Mouse (Mus musculus): ENCODE results near the gene Fosb. TPM values are rescaled to one million over a fixed set of nuclear protein-coding genes. Genes with fewer than 3 reads are reported as not detected.

Fosb gene
- polyA plus RNA-seq, 1 experiment from 2014 or later = not detected

DNA sequence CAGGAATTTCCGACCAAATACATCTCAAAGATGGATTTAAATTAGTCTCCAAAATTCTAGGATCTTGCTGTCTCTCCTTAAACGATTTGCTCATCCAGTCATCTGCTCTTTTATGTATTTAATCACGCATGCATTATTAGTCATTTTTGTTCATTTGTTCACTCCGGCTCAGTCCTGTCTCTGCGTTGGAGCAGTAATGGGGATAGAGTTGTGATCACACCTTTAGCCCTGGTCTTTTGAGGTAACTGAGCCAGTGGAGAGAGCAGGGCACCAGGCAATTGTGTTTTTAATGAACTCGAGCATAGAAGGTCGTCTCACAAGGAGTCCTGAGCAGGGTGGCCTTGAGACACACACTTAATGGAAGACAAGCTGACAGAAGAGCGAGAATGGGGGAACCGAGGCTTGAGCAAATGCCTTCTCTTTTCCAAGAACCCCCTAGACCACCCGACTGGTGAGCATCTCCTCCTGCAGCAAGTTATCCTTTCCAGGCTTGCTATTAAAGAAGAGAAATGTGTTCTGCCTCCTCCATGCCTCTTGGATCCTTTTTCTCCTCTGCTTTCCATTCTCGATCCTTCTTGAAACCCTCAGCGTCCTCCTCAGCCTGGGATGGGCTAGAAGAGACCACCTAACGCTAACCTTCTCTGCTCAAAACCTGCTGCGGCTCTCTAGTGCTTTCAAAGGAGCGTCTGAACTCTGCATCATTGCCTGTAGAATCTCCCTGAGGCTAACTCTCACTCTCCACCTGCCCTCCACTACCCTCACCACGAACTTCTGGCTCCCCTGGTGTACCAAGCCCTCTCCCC, 8.2 kb downstream of the Fosb start:
- Histone ChIP-seq H3K4me1 (peaks cover 35% of the 10 kb centered on the region), H3K27ac (replicated peaks) (no peak overlapping the region), H3K9me3 (no peaks in the 10 kb centered on the region), H3K4me3 (peak overlapping the region; percentile 56), H3K27me3 (replicated peaks; ENCODE audit: low read depth, poor library complexity, severe bottlenecking) (peaks cover 55% of the 10 kb centered on the region), H3K36me3 (replicated peaks) (no peaks in the 10 kb centered on the region)
- WGBS = 11% methylated on average over 16 of the region's 16 CpGs
- no peak for DNase-seq (ENCODE audit: low spot score)

DNA sequence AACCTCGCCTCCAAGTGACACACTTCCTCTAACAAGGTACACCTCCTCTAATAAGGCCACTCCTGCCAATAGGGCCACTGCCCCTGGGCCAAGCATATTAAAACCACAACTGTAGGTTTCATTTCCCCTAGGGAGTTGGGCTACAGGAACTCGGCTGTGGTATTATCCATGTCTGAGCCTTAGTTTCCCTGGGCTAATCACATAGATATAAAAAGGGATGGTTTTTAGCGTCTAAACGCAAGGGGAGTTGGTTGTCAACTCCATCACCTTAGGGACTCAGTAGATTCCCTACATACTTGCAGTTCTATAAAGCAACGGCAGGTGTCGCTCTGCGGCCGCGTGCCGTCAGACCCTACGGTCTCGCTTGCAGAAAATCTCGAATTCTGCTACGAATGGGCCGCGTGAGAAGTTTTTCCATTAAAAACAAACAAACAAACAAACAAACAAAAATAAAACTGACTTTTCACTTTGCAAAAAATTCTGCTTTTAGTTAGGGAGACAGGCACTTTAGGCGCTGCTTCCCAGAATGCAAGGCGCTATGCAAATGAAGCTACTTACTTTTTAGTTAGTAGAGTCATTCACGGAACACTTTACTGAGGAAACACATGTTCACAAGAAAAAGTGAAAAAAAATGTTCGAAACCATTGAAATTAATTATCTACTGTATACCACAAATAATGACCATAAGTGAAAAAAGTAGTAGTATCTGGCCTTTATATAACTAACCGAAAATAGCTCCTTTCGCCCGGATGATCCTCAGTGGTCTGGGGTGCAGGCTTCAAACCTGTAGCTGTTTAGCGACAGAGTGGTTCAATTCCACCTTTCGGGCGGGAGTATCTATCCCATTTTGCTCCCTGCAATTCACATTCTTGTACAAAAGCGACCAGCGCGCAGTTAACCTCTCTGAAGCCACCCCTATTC, 9.1 kb downstream of the Fosb start:
- Histone ChIP-seq H3K27me3 (replicated peaks; ENCODE audit: low read depth, poor library complexity, severe bottlenecking) (peaks cover 46% of the 10 kb centered on the region), H3K36me3 (replicated peaks) (no peaks in the 10 kb centered on the region), H3K4me3 (peak overlapping the region; percentile 56), H3K9me3 (no peaks in the 10 kb centered on the region), H3K27ac (replicated peaks) (peak overlapping the region; percentile 48; the same call in 1 of the 2 replicates), H3K4me1 (peaks cover 35% of the 10 kb centered on the region)
- DNase-seq (ENCODE audit: low spot score) = peak; percentile 78
- under 1% methylated on average over 29 of the region's 29 CpGs for WGBS

DNA sequence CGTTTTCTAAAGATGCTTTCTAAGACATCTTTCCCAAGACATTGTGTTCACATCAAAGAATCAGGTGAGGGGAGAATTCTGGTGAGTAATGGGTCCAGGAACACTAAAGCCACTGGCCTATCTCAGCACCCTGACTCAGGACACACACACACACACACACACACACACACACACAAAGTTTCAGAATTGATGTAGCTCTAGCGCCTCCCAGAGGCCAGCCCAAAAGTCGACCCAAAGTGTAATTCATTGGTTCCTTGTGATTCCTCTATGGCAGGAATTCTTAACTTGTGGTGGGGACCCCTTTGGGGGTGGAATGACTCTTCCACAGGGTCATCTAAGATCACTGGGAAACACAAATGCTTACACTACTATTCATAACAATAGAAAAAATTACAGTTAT, 10.7 kb downstream of the Fosb start:
- peak; percentile 65 for DNase-seq (ENCODE audit: low spot score)
- H3K9me3 ChIP-seq = no peaks in the 10 kb centered on the region
- H3K27me3 ChIP-seq (replicated peaks; ENCODE audit: low read depth, poor library complexity, severe bottlenecking) = peaks cover 30% of the 10 kb centered on the region
- H3K4me3 ChIP-seq = no peak overlapping the region
- H3K4me1 ChIP-seq = peaks cover 28% of the 10 kb centered on the region
- no peak overlapping the region for H3K27ac ChIP-seq (replicated peaks)
- no peaks in the 10 kb centered on the region for H3K36me3 ChIP-seq (replicated peaks)
- WGBS = 22% methylated on average over 3 of the region's 3 CpGs

GRCm38 (mm10) chr7:19297794-19298193, 12.1 kb downstream of the Fosb start:
- H3K36me3 ChIP-seq (replicated peaks) = no peaks in the 10 kb centered on the region; the same call in 1 of the 2 replicates
- H3K27ac ChIP-seq (replicated peaks) = no peak overlapping the region
- H3K27me3 ChIP-seq (replicated peaks; ENCODE audit: low read depth, poor library complexity, severe bottlenecking) = peaks cover 16% of the 10 kb centered on the region
- no peaks in the 10 kb centered on the region for H3K9me3 ChIP-seq
- WGBS = 89% methylated on average over 5 of the region's 5 CpGs
- H3K4me1 ChIP-seq = peaks cover 19% of the 10 kb centered on the region
- no peak overlapping the region for H3K4me3 ChIP-seq
- DNase-seq (ENCODE audit: low spot score) = no peak

GRCm38 (mm10) chr7:19297034-19297433, 12.8 kb downstream of the Fosb start:
- Histone ChIP-seq H3K27me3 (replicated peaks; ENCODE audit: low read depth, poor library complexity, severe bottlenecking) (peaks cover 8% of the 10 kb centered on the region), H3K27ac (replicated peaks) (no peak overlapping the region), H3K36me3 (replicated peaks) (no peaks in the 10 kb centered on the region; the same call in 1 of the 2 replicates), H3K4me1 (peaks cover 18% of the 10 kb centered on the region), H3K4me3 (no peak overlapping the region), H3K9me3 (no peaks in the 10 kb centered on the region)
- 88% methylated on average over 6 of the region's 6 CpGs for WGBS
- no peak for DNase-seq (ENCODE audit: low spot score)

DNA sequence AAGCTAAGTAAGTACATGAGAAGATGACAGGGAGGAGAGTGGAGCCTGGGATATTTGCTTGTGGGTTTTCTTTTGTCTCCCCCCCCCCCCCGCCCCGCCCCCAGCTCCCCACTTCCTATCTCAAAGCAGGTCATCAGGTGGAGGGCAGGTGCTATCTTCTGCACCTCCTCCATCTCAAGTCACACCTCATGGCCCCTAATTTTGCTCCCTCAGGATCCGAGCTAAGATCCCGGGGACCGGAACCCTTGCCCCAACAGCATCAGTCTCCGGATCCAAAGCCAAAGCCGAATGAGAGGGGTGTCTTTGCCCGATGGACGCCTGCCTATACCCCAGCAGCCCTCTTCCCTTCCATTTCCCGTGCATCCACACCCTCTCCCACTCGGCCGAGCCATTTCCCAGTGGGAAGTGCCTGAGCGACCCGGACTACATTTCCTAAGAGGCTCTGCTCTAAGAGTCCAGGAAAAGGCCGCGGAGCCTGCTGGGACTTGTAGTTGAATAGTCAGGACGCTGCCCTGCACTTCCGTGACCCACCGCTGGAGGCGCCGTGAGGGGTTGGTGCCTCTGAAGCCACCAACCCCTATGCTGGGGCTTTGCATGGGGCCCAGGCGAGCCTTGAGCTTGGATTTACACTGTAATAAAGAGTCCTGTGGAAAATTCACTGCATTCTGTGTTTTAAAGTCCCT, 14.2 kb downstream of the Fosb start:
- DNase-seq (ENCODE audit: low spot score) = peak; percentile 96
- Histone ChIP-seq H3K27me3 (replicated peaks; ENCODE audit: low read depth, poor library complexity, severe bottlenecking) (no peaks in the 10 kb centered on the region), H3K27ac (replicated peaks) (peak overlapping the region; percentile 76), H3K36me3 (replicated peaks) (no peaks in the 10 kb centered on the region; the same call in 1 of the 2 replicates), H3K4me3 (peak overlapping the region; percentile 55), H3K9me3 (no peaks in the 10 kb centered on the region), H3K4me1 (peaks cover 23% of the 10 kb centered on the region)
- WGBS = 14% methylated on average over 22 of the region's 22 CpGs

- under 1% methylated on average over 20 of the region's 20 CpGs for WGBS
- Histone ChIP-seq H3K9me3 (no peaks in the 10 kb centered on the region), H3K4me3 (peak overlapping the region; percentile 59), H3K4me1 (peaks cover 26% of the 10 kb centered on the region), H3K36me3 (replicated peaks) (peaks cover 10% of the 10 kb centered on the region), H3K27ac (replicated peaks) (peak overlapping the region; percentile 77), H3K27me3 (replicated peaks; ENCODE audit: low read depth, poor library complexity, severe bottlenecking) (no peaks in the 10 kb centered on the region)
- DNase-seq (ENCODE audit: low spot score) = peak; percentile 66
Measured at GRCm38 (mm10) chr7:19290969-19291596, 18.8 kb downstream of the Fosb start.

DNA sequence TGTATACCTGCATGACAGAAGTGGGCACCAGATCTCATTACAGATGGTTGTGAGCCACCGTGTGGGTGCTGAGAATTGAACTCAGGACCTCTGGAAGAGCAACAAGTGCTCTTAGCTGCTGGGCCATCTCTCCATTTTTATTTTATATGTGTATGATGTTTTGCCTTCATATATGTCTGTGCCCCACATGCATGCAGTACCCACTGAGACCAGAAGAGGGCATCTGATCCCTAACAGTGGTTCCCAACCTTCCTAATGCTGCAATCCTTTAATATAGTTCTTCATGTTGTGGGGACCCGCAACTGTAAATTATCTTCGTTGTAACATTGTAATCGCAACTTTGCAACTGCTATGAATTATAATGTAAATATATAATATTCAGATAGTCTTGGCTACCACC, 25.1 kb downstream of the Fosb start:
- Histone ChIP-seq H3K9me3 (no peaks in the 10 kb centered on the region), H3K4me1 (peaks cover 17% of the 10 kb centered on the region), H3K27ac (replicated peaks) (no peak overlapping the region), H3K36me3 (replicated peaks) (peaks cover 10% of the 10 kb centered on the region), H3K4me3 (no peak overlapping the region), H3K27me3 (replicated peaks; ENCODE audit: low read depth, poor library complexity, severe bottlenecking) (peaks cover 47% of the 10 kb centered on the region)
- DNase-seq (ENCODE audit: low spot score) = peak; percentile 67
- 34% methylated on average over 4 of the region's 4 CpGs for WGBS

DNA sequence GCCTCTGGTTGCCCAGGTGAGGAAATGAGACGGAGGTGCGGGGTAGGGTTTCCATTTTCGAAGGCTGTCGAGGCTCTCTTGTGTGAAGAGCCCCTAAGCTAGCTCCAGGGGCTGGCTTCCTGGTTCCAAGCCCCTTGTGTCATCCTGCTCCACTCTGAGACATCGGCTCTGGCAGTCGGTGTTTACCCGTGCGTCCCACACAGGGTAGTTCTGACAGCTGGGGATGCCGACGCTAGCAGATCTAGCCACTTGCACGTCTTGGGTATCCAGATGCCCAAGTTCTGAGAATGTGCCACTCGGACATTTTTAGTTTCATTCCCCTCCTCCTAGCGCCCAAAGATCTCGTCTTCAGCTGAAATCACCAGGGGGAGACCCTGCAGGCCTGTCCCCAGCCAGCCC, 26.4 kb downstream of the Fosb start:
- peaks cover 28% of the 10 kb centered on the region for H3K4me1 ChIP-seq
- WGBS = 47% methylated on average over 14 of the region's 14 CpGs
- peaks cover 60% of the 10 kb centered on the region for H3K27me3 ChIP-seq (replicated peaks; ENCODE audit: low read depth, poor library complexity, severe bottlenecking)
- H3K4me3 ChIP-seq = peak overlapping the region; percentile 82
- H3K36me3 ChIP-seq (replicated peaks) = peaks cover 10% of the 10 kb centered on the region
- DNase-seq (ENCODE audit: low spot score) = no peak
- H3K9me3 ChIP-seq = no peaks in the 10 kb centered on the region
- H3K27ac ChIP-seq (replicated peaks) = peak overlapping the region; percentile 85

DNA sequence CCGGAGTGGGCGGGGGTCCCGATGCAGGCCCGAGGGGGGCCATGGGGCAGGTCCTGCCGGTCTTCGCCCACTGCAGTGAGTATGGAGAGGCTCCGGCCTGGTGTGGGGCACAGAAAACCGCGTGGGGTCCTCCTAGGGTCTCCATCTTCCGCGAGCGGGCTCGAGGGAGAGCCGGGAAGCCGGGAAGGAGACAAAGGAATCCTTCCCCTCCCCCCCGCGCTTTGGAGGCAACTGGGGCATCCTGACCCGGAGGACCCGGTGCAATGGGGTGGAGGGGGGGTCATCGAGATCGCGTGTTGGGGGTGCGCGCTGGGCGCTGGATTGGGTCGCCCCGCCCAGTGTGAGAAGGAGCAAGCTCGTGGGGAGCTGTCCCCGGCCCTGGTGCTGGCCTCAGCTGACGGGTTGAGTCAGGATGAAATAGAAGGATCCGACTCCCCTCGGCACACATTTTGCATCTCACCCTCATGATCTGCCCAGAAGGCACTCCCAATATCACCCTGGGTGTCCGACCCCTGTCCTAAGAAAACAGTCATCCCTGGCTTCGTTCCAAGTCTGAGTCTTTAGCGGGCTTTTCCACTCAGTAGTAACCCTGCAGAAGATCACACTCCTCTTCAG, 27.0 kb downstream of the Fosb start:
- Histone ChIP-seq H3K27ac (replicated peaks) (peak overlapping the region; percentile 85), H3K4me3 (peak overlapping the region; percentile 82), H3K36me3 (replicated peaks) (peaks cover 10% of the 10 kb centered on the region), H3K9me3 (no peaks in the 10 kb centered on the region), H3K27me3 (replicated peaks; ENCODE audit: low read depth, poor library complexity, severe bottlenecking) (peaks cover 65% of the 10 kb centered on the region), H3K4me1 (peaks cover 28% of the 10 kb centered on the region)
- 1% methylated on average over 35 of the region's 35 CpGs for WGBS
- peak; percentile 83 for DNase-seq (ENCODE audit: low spot score)

GRCm38 (mm10) chr7:19282385-19282784, 27.5 kb downstream of the Fosb start, which contains the start of gene Rtn2:
Gene Rtn2 (plus strand): TSS chr7:19282624.
- Histone ChIP-seq H3K9me3 (no peaks in the 10 kb centered on the region), H3K36me3 (replicated peaks) (peaks cover 8% of the 10 kb centered on the region), H3K4me3 (peak within 1 kb of the TSS; percentile 82), H3K4me1 (peaks cover 28% of the 10 kb centered on the region), H3K27me3 (replicated peaks; ENCODE audit: low read depth, poor library complexity, severe bottlenecking) (peaks cover 70% of the 10 kb centered on the region), H3K27ac (replicated peaks) (peak within 1 kb of the TSS; percentile 85)
- 1% methylated on average over 37 of the region's 37 CpGs for WGBS
- peak; percentile 90 for DNase-seq (ENCODE audit: low spot score)

Data from embryonic facial prominence, embryonic 10.5 days (tissue).